Mouse (Mus musculus): ENCODE measurements around the gene Speer4a. TPM values are rescaled to one million over a fixed set of nuclear protein-coding genes. Genes with fewer than 3 reads are reported as not detected.
"Not testable (repeated sequence)": the region's sequence is repeated elsewhere in the genome, so short reads cannot be mapped to it uniquely, and the experiment has no call there.

Speer4a gene
- total RNA-seq (2021): under 1 TPM in 1 of 2 experiments, not detected in 1; 0.18 TPM
- long read RNA-seq, experiment 1: 0 reads
- long read RNA-seq, experiment 2: 0 reads

DNA sequence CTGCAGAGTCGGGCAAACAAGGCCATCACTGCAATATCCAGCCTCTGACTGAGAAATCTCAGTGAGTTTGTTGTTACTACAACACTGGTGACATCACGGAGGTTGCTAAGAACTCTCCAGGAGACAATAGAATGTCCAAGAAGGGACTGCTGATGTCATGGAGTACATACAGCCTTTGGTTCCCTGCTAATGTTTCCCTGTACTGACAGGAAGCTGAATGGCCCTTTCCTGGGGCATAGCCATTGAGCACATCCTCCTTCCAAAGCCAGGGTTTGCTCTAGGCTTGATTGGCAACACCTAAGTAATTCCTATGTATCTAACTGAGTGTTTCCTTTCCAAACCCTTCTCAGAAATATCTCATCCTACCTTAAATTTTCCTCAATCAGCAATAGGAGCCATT, at the start of gene Speer4a:
Gene Speer4a, minus strand, starts transcription at position 101 of the 400 bp plus-strand sequence.
- not testable (repeated sequence) for DNase-seq

DNA sequence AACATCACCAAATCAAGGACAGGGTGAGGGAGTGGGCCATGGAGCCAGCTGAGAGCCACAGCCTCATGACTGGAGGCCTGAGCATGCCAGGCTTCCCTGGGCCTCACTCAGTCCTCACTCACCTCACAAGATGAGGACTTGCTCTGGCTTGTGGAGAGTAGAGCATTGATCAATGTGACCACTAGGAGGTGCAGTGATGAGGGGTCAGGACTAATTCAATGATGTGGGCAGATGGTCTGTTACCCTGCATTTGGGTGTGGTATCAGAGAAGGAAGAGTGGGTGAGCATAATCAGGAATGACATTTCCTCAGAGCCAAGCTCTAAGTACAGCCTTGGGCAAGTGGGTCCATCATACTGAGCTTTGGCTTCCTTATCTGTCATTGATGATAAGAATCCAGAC, 39.7 kb upstream of the Speer4a start:
- peak; percentile 3 for DNase-seq

DNA sequence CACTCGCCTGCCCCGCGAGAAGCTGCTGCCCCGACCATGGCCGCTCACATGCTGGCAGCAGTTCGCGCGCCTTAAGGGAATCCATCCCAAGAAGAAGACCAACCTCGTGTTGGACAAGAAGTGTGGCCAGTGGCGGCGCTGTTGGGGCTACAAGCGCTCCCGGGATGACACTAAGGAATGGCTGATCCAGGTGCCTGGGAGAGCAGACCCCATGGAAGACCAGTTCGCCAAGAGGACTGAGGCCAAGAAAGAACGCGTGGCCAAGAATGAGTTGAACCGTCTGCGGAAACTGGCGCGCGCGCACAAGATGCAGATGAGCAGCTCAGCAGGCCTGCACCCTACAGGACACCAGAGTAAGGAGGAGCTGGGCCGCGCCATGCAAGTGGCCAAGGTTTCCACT, 31.4 kb upstream of the Speer4a start:
- no peak for DNase-seq

DNA sequence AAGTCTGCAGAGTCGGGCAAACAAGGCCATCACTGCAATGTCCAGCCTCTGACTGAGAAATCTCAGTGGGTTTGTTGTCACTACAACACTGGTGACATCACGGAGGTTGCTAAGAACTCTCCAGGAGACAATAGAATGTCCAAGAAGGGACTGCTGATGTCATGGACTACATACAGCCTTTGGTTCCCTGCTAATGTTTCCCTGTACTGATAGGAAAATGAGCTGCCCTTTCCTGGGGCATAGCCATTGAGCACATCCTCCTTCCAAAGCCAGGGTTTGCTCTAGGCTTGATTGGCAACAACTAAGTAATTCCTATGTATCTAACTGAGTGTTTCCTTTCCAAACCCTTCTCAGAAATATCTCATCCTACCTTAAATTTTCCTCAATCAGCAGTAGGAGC, 19.1 kb upstream of the Speer4a start, which contains the start of gene Gm7347:
Gene Gm7347, minus strand, starts transcription at position 101 of the 400 bp plus-strand sequence.
- not testable (repeated sequence) for DNase-seq

DNA sequence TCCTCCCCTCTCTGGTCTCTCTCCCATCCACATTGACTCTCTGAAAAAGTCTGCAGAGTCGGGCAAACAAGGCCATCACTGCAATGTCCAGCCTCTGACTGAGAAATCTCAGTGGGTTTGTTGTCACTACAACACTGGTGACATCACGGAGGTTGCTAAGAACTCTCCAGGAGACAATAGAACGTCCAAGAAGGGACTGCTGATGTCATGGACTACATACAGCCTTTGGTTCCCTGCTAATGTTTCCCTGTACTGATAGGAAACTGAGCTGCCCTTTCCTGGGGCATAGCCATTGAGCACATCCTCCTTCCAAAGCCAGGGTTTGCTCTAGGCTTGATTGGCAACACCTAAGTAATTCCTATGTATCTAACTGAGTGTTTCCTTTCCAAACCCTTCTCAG, 16.5 kb downstream of the Speer4a start, which contains the start of gene Gm5862:
Gene Gm5862, minus strand, starts transcription at position 101 of the 400 bp plus-strand sequence.
- not testable (repeated sequence) for DNase-seq

DNA sequence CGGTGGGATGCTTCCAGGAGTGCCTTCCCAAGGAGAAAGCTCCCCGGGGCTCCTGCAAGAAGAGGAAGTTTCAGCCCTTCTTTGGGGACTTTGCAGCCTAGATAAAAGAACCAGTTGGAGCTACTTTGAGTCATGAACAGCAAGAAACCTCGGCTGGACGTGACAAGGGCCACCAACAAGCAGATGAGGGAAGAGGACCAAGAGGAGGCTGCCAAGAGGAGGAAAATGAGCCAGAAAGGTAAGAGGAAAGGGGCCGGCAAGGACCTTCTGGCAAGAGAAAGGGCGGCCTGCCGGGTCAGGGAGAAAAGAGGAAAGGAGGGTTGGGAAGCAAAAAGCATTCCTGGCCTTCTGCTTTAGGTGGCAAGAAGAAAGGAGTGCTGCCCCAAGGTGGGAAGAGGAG, 31.7 kb downstream of the Speer4a start:
- DNase-seq: not testable (repeated sequence)

DNA sequence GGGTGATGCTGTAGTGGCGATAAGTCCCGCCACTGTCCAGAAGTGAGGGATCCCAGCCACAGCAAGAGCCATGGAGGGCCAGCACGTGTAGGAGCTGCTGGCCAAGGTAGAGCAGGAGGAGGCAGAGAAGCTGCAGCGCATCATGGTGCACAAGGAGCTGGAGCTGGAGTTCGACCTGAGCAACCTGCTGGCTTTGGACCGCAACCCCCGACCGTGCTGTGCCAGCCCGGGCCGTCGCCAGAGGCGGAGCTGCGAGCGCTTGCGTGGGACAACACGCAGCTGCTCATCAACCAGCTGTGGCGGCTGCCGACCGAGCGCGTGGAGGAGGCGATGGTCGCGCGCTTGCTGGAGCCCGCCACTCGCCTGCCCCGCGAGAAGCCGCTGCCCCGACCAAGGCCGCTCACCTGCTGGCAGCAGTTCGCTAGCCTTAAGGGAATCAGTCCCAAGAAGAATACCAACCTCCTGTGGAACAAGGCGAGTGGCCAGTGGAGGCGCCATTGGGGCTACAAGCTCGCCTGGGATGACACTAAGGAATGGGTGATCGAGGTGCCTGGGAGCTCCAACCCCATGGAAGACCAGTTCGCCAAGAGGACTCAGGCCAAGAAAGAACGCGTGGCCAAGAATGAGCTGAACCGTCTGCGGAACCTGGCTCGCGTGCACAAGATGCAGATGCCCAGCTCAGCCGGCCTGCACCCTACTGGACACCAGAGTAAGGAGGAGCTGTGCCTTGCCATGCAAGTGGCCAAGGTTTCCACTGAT, 32.2 kb downstream of the Speer4a start:
- peak; percentile 29 for DNase-seq

DNA sequence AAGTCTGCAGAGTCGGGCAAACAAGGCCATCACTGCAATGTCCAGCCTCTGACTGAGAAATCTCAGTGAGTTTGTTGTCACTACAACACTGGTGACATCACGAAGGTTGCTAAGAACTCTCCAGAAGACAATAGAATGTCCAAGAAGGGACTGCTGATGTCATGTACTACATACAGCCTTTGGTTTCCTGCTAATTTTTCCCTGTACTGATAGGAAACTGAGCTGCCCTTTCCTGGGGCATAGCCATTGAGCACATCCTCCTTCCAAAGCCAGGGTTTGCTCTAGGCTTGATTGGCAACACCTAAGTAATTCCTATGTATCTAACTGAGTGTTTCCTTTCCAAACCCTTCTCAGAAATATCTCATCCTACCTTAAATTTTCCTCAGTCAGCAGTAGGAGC, 34.7 kb downstream of the Speer4a start, which contains the start of gene Gm1979:
Gene Gm1979, minus strand, starts transcription at position 101 of the 400 bp plus-strand sequence.
- DNase-seq: not testable (repeated sequence)

DNA sequence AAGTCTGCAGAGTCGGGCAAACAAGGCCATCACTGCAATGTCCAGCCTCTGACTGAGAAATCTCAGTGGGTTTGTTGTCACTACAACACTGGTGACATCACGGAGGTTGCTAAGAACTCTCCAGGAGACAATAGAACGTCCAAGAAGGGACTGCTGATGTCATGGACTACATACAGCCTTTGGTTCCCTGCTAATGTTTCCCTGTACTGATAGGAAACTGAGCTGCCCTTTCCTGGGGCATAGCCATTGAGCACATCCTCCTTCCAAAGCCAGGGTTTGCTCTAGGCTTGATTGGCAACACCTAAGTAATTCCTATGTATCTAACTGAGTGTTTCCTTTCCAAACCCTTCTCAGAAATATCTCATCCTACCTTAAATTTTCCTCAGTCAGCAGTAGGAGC, 50.8 kb downstream of the Speer4a start, which contains the start of gene Gm21698:
Gene Gm21698, minus strand, starts transcription at position 101 of the 400 bp plus-strand sequence.
- not testable (repeated sequence) for DNase-seq

Other genes with a start within 250 kb of the Speer4a start
- under 1 TPM in 1 of 2 experiments, not detected in 1; 0.12 TPM for gene Gm21663, start 97.2 kb downstream of the Speer4a start, total RNA-seq (2021)
- not detected for gene Gm21671, start 85.1 kb downstream of the Speer4a start, total RNA-seq (2021)
- not detected for gene Gm21680, start 66.9 kb downstream of the Speer4a start, total RNA-seq (2021)
- not detected for gene Gm21698, start 50.9 kb downstream of the Speer4a start, total RNA-seq (2021)
- gene Gm1979, start 34.8 kb downstream of the Speer4a start, total RNA-seq (2021): not detected
- gene Gm5862, start 16.6 kb downstream of the Speer4a start, total RNA-seq (2021): not detected
- gene Gm7347, start 19.0 kb upstream of the Speer4a start, total RNA-seq (2021): not detected
- not detected for gene Gm10471, start 49.7 kb upstream of the Speer4a start, total RNA-seq (2021)
- gene 5031410I06Rik, start 65.8 kb upstream of the Speer4a start, total RNA-seq (2021): not detected
- gene Gm10220, start 81.9 kb upstream of the Speer4a start, total RNA-seq (2021): not detected
- gene Gm7361, start 218.1 kb upstream of the Speer4a start, total RNA-seq (2021): under 1 TPM in 1 of 2 experiments, not detected in 1; 0.27 TPM